Mouse (Mus musculus) ES-Bruce4 (cell line): ENCODE data around the gene Astn2.

Experiments
- EP300 ChIP-seq: IDR thresholded peaks from 2 replicates; pipeline ENCODE4 v1.6.1; 2011; ENCODE audit warnings: low read depth, low read length; ENCODE audit not compliant: insufficient read depth
- POLR2A ChIP-seq: IDR thresholded peaks from one replicate; pipeline ENCODE4 v1.8.1; 2011; ENCODE audit warnings: low read length; ENCODE audit not compliant: insufficient read depth

DNA sequence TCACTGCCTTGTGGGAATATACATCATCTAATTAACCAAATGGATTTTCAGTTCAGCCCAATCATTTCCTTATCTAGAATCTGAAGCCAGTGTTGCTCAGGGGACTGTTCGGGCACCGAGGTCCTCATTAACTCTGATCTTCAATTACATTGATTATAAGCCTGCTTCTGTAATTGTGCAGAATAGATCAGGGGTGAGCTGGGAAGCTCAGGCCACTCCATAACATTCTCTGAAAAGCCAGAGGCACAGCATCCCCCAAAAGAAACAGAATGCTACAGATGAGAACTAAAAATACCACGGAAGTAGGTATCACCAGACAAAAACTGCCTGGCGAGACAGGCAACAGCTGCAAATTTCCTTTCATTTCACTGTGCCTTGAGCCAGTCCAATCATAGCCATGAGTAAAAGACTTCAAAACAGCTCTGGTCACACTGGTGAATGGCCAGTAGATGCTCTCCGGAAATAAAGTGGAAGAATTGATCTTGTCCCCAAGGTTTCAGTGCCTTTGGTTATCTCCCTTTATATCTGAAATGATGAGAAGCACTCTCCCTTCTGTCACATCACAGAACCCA lies 445.1 kb downstream of the Astn2 start:
- no peak for TF ChIP-seq EP300
- TF ChIP-seq POLR2A = no peak
